ENCODE assay signal across 8 mouse cellular contexts in genomic region chr10:120938077-120938903, GRCm38 (mm10). TPM values are rescaled to one million over a fixed set of nuclear protein-coding genes. Genes with fewer than 3 reads are reported as not detected.
A peak's percentile ranks its signal among the peaks of the same experiment; 100 is the strongest.
DNase-seq lines count a peak whose midpoint lies in the region; ATAC-seq and TF ChIP-seq lines count a peak whose summit lies in the region.

No protein-coding gene starts in this region.

- peak; percentile 70 for TF ChIP-seq CTCF in brain, embryonic 14.5 days (IDR thresholded peaks at IDR 0.05; ENCODE audit: borderline replicate concordance, extremely low read depth, insufficient read depth, insufficient read length)

- WGBS in forebrain, embryonic 16.5 days = 52% methylated on average over 19 of the region's 19 CpGs

- intact Hi-C loops in left cerebral cortex, postnatal 4 days (cut with DNase I) = loop anchor here (5.0 to 10.0 kb wide), 2 partner anchors 97 to 319 kb away; partner anchors contain the start of gene Wif1

- H3K4me1 ChIP-seq in forebrain, embryonic 16.5 days (replicated peaks; ENCODE audit: control insufficient read depth, insufficient read depth, low read length) = no peaks in the 10 kb centered on the region

- TF ChIP-seq POLR2A in brain, embryonic 14.5 days (IDR thresholded peaks at IDR 0.05; ENCODE audit: borderline replicate concordance, extremely low read depth, insufficient read depth, insufficient read length, poor library complexity, severe bottlenecking) = no peak

- no peaks in the 10 kb centered on the region for H3K27me3 ChIP-seq in forebrain, embryonic 16.5 days (replicated peaks; ENCODE audit: control insufficient read depth, insufficient read depth, low read length)

- H3K4me2 ChIP-seq in forebrain, embryonic 16.5 days (ENCODE audit: low read length) = no peak overlapping the region

- DNase-seq in 416B (ENCODE audit: low read depth) = peak; percentile 50
- peak; percentile 36 for DNase-seq in CD4-positive helper T cell, adult 2 months (ENCODE audit: low read depth, low spot score)
- DNase-seq in brain, embryonic 14.5 days (ENCODE audit: low read depth) = peak; percentile 77
- peak; percentile 31 for DNase-seq in hindlimb bud, embryonic 11.5 days (ENCODE audit: extremely low spot score, low read depth, low spot score)
- DNase-seq in left cerebral cortex, postnatal 4 days = peak; percentile 43
- DNase-seq in retina, adult 2 months (ENCODE audit: low read depth, low spot score) = peak; percentile 23
- DNase-seq in Muller cell, postnatal 12 days (ENCODE audit: inconsistent ontology term) = no peak

- H3K9me3 ChIP-seq in forebrain, embryonic 16.5 days (ENCODE audit: control insufficient read depth, low read length) = no peaks in the 10 kb centered on the region

- no peak overlapping the region for H3K4me3 ChIP-seq in forebrain, embryonic 16.5 days (replicated peaks; ENCODE audit: low read length)

- 0 out of 2 replicates have a peak, but pooled peaks have one; percentile 54 for ATAC-seq in forebrain, embryonic 16.5 days

- no peak overlapping the region for H3K27ac ChIP-seq in forebrain, embryonic 16.5 days (ENCODE audit: low read length)

- no peak overlapping the region for H3K9ac ChIP-seq in forebrain, embryonic 16.5 days (replicated peaks; ENCODE audit: low read depth, low read length)

- no peaks in the 10 kb centered on the region for H3K36me3 ChIP-seq in forebrain, embryonic 16.5 days (ENCODE audit: control insufficient read depth, insufficient read depth)

RNA-seq across cellular contexts. Expression of gene Msrb3, which starts 39.4 kb away (rescaled TPM):
- 3.2 and 4.1 TPM in 2 replicates for polyA plus RNA-seq in brain, embryonic 14.5 days (2012; rRNA removed)
- 1.1 and 1.6 TPM in 2 replicates for polyA plus RNA-seq in forebrain, embryonic 16.5 days (2015; fragmentation: Nextera tagmentation; extraction: Ambion mirVana)
- total RNA-seq in left cerebral cortex, postnatal 4 days (2021) = 1 to 10 TPM; 3.3 to 3.4 TPM

RNA-seq across cellular contexts. Expression of gene Lemd3, which starts 40.8 kb away (rescaled TPM):
- polyA plus RNA-seq in brain, embryonic 14.5 days (2012; rRNA removed) = 16.2 and 17.5 TPM in 2 replicates
- polyA plus RNA-seq in forebrain, embryonic 16.5 days (2015; fragmentation: Nextera tagmentation; extraction: Ambion mirVana) = 3.3 and 3.6 TPM in 2 replicates
- total RNA-seq in left cerebral cortex, postnatal 4 days (2021) = 10 to 100 TPM; 30.9 to 32.7 TPM
